Mouse (Mus musculus): ENCODE results near the gene Creld2.

- no peak for TF ChIP-seq CTCF (IDR thresholded peaks at IDR 0.05; ENCODE audit: borderline replicate concordance, insufficient read depth, low read length)
- TF ChIP-seq POLR2A (IDR thresholded peaks at IDR 0.05; ENCODE audit: low read depth, low read length), result no peak
Observed at GRCm38 (mm10) chr15:88850146-88850826, 30.8 kb downstream of the Creld2 start.
